Mouse (Mus musculus): ENCODE measurements around the gene Bicc1. TPM values are rescaled to one million over a fixed set of nuclear protein-coding genes. Genes with fewer than 3 reads are reported as not detected.
A peak's percentile ranks its signal among the peaks of the same experiment; 100 is the strongest.

Gene Bicc1
- total and polyA plus RNA-seq, 3 experiments = not detected

- Histone ChIP-seq H3K27ac (ENCODE audit: control insufficient read depth, low read depth, low read length) (no peak overlapping the region), H3K9me3 (replicated peaks; ENCODE audit: insufficient read depth, low read length) (no peaks in the 10 kb centered on the region), H3K27me3 (ENCODE audit: control insufficient read depth in 1 of 2, insufficient read depth in 2 of 2, low read length in 2 of 2) (no peaks in the 10 kb centered on the region), H3K9ac (ENCODE audit: control insufficient read depth, low read depth, low read length, poor library complexity, severe bottlenecking) (no peak overlapping the region), H3K79me2 (ENCODE audit: control insufficient read depth, insufficient read depth, low read length, poor library complexity) (no peaks in the 10 kb centered on the region), H3K4me3 (ENCODE audit: control insufficient read depth in 1 of 2, insufficient read depth in 1 of 2, low read depth in 2 of 2, low read length in 2 of 2) (no peak overlapping the region), H3K4me1 (ENCODE audit: control insufficient read depth in 1 of 2, insufficient read depth in 2 of 2, low read length in 2 of 2) (no peaks in the 10 kb centered on the region), H3K36me3 (ENCODE audit: control insufficient read depth in 1 of 2, insufficient read depth in 2 of 2, low read length in 2 of 2) (no peaks in the 10 kb centered on the region)
- no peak for TF ChIP-seq RCOR1 (IDR thresholded peaks at IDR 0.05; ENCODE audit: low read depth, low read length)
- no peak for TF ChIP-seq NELFE (IDR thresholded peaks at IDR 0.05; ENCODE audit: low read depth, low read length)
- TF ChIP-seq TBP (IDR thresholded peaks at IDR 0.05; ENCODE audit: low read depth, low read length) = no peak
- TF ChIP-seq CTCF (IDR thresholded peaks at IDR 0.05 in 2 of 3, conservative IDR thresholded peaks at IDR 0.05 in 1 of 3; ENCODE audit: control insufficient read depth in 1 of 3, insufficient read depth in 1 of 3, low read depth in 2 of 3, low read length in 3 of 3, poor library complexity in 1 of 3, severe bottlenecking in 1 of 3) = no peak
- TF ChIP-seq HCFC1 (IDR thresholded peaks at IDR 0.05; ENCODE audit: low read depth, low read length) = no peak
- TF ChIP-seq NRF1 (IDR thresholded peaks at IDR 0.05; ENCODE audit: insufficient read depth, low read depth, low read length, poor library complexity, severe bottlenecking) = no peak
- TF ChIP-seq ZMIZ1 (IDR thresholded peaks at IDR 0.05; ENCODE audit: low read depth, low read length) = no peak
- no peak for TF ChIP-seq ELF1 (IDR thresholded peaks at IDR 0.05; ENCODE audit: low read depth, low read length)
- TF ChIP-seq UBTF (IDR thresholded peaks at IDR 0.05; ENCODE audit: borderline replicate concordance, insufficient read depth, low read depth, low read length) = no peak
- TF ChIP-seq POLR2AphosphoS5 (IDR thresholded peaks at IDR 0.05; ENCODE audit: borderline replicate concordance, low read depth, low read length) = no peak
- TF ChIP-seq CHD1 (IDR thresholded peaks at IDR 0.05; ENCODE audit: low read depth, low read length) = no peak
- TF ChIP-seq MEF2A (IDR thresholded peaks at IDR 0.05; ENCODE audit: extremely low read depth, insufficient replicate concordance, low read depth, low read length, poor library complexity, severe bottlenecking) = no peak
- TF ChIP-seq USF1 (IDR thresholded peaks at IDR 0.05; ENCODE audit: low read depth, low read length) = no peak
- TF ChIP-seq EP300 (IDR thresholded peaks at IDR 0.05; ENCODE audit: low read depth in 1 of 2, low read length in 2 of 2) = no peak
- no peak for TF ChIP-seq BHLHE40 (IDR thresholded peaks at IDR 0.05; ENCODE audit: borderline replicate concordance, low read depth, low read length)
- DNase-seq (ENCODE audit: low read depth, low spot score) = no peak
Measured at GRCm38 (mm10) chr10:70919031-70919663, 240.4 kb downstream of the Bicc1 start.

GRCm38 (mm10) chr10:70916697-70917096 is 242.8 kb downstream of the Bicc1 start:
- no peaks in the 10 kb centered on the region for H3K4me1 ChIP-seq (ENCODE audit: control insufficient read depth in 1 of 2, insufficient read depth in 2 of 2, low read length in 2 of 2)
- no peak overlapping the region for H3K9ac ChIP-seq (ENCODE audit: control insufficient read depth, low read depth, low read length, poor library complexity, severe bottlenecking)
- TF ChIP-seq NELFE (IDR thresholded peaks at IDR 0.05; ENCODE audit: low read depth, low read length) (no peak), RAD21 (IDR thresholded peaks at IDR 0.05; ENCODE audit: low read depth, low read length) (no peak; the same call in 1 of the 2 replicates), MXI1 (IDR thresholded peaks at IDR 0.05; ENCODE audit: low read depth, low read length) (no peak), CTCF (IDR thresholded peaks at IDR 0.05 in 2 of 3, conservative IDR thresholded peaks at IDR 0.05 in 1 of 3; ENCODE audit: control insufficient read depth in 1 of 3, insufficient read depth in 1 of 3, low read depth in 2 of 3, low read length in 3 of 3, poor library complexity in 1 of 3, severe bottlenecking in 1 of 3) (peak; percentile 28 to 40 (median 32); a peak in 5 of 6 replicates), SMC3 (IDR thresholded peaks at IDR 0.05; ENCODE audit: low read depth, low read length) (0 out of 2 replicates have a peak, but pooled peaks have one; percentile 18), GATA1 (IDR thresholded peaks at IDR 0.05; ENCODE audit: low read depth, low read length) (no peak), CHD2 (IDR thresholded peaks at IDR 0.05; ENCODE audit: low read length) (no peak), E2F4 (IDR thresholded peaks at IDR 0.05; ENCODE audit: borderline replicate concordance, low read depth, low read length) (no peak)
- DNase-seq (ENCODE audit: low read depth, low spot score) = peak; percentile 23
- H3K27me3 ChIP-seq (ENCODE audit: control insufficient read depth in 1 of 2, insufficient read depth in 2 of 2, low read length in 2 of 2) = no peaks in the 10 kb centered on the region
- H3K27ac ChIP-seq (ENCODE audit: control insufficient read depth, low read depth, low read length) = no peak overlapping the region
- H3K79me2 ChIP-seq (ENCODE audit: control insufficient read depth, insufficient read depth, low read length, poor library complexity) = no peaks in the 10 kb centered on the region
- no peak overlapping the region for H3K4me3 ChIP-seq (ENCODE audit: control insufficient read depth in 1 of 2, insufficient read depth in 1 of 2, low read depth in 2 of 2, low read length in 2 of 2)
- no peaks in the 10 kb centered on the region for H3K9me3 ChIP-seq (replicated peaks; ENCODE audit: insufficient read depth, low read length)
- no peaks in the 10 kb centered on the region for H3K36me3 ChIP-seq (ENCODE audit: control insufficient read depth in 1 of 2, insufficient read depth in 2 of 2, low read length in 2 of 2)

Measured in MEL (cell line).